Mouse (Mus musculus): Measurements from ENCODE around the gene Cmas. TPM values are rescaled to one million over a fixed set of nuclear protein-coding genes. Genes with fewer than 3 reads are reported as not detected.

Gene Cmas
- polyA plus RNA-seq, 1 experiment: 144 TPM

DNA sequence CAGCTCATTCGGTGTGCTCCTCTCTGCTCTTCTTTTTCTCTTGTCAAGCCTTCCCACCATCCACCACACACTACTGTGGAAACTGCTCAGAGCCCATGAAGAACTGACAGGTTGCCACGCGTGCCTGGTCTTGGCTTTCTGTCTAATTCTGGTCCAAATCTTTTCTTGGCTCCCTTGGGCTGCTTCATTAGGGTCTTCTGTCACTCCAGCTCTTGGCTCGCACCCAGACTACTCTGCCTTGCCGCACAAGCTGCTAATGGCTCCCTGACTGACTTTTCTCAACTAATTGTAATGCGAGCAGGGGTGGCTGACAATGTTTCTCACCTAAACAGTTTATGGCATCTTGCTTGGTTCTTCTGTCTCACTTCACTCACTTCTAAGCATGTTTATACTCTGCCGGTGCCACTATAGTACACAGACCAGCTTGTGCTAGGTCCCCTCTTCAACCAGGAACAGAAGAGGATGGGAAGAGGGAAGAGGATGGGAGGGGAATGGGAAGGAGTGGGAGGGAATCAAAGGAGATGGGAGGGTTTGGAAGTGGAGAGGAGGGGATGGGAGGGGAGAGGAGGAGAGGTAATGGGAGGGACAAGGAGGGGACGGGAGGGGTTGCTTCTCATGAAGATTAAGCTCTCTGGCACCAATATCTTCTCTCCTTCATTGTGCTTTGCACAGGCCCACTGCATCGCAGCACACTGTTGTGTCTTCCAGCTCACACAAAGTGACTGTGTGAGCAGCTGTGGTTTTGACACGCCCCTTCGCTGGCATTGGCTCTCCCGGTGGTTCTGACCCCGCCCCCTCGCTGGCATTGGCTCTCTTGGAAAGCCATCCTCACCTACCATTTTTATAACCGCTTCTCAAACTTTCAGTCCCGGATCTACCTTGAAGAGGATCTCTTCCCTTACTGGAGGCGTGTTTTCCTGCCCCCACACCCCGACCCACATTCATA, 31.8 kb downstream of the Cmas start:
- Histone ChIP-seq H3K4me3 (replicated peaks; ENCODE audit: control insufficient read depth, low read depth, low read length) (no peak overlapping the region), H3K27ac (ENCODE audit: control insufficient read depth, insufficient read depth, low read depth, low read length, poor library complexity) (no peak overlapping the region), H3K4me1 (ENCODE audit: control insufficient read depth, insufficient read depth, low read length) (no peaks in the 10 kb centered on the region; the same call in 1 of the 2 replicates)
- TF ChIP-seq POLR2A (IDR thresholded peaks at IDR 0.05; ENCODE audit: borderline replicate concordance, control insufficient read depth, low read depth, low read length): no peak
- TF ChIP-seq CTCF (IDR thresholded peaks at IDR 0.05; ENCODE audit: control insufficient read depth, insufficient read depth, low read length): no peak
- WGBS: 79% methylated on average over 18 of the region's 18 CpGs

DNA sequence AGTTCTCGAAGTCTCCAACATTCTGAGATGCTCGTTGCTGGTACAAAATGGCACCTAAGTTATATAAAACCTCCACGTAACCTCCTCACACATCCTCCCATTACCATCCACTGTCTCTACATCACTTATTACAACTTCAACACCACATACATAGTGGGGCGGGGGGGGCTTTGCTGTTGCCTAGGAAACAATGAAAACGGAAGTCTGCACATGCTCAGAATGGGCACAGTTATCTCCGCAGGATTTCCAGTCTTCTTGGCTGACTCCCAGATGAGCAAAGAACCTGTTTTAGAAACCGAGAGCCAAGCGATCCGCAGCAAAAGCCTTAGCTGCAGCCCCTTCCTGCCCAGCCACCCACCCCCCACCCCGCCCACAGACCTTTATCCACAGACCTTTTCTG, 33.2 kb downstream of the Cmas start:
- Histone ChIP-seq H3K4me3 (replicated peaks; ENCODE audit: control insufficient read depth, low read depth, low read length) (no peak overlapping the region), H3K4me1 (ENCODE audit: control insufficient read depth, insufficient read depth, low read length) (no peaks in the 10 kb centered on the region; the same call in 1 of the 2 replicates), H3K27ac (ENCODE audit: control insufficient read depth, insufficient read depth, low read depth, low read length, poor library complexity) (no peak overlapping the region)
- WGBS: 85% methylated on average over 10 of the region's 10 CpGs
- TF ChIP-seq CTCF (IDR thresholded peaks at IDR 0.05; ENCODE audit: control insufficient read depth, insufficient read depth, low read length) (no peak), POLR2A (IDR thresholded peaks at IDR 0.05; ENCODE audit: borderline replicate concordance, control insufficient read depth, low read depth, low read length) (no peak)

DNA sequence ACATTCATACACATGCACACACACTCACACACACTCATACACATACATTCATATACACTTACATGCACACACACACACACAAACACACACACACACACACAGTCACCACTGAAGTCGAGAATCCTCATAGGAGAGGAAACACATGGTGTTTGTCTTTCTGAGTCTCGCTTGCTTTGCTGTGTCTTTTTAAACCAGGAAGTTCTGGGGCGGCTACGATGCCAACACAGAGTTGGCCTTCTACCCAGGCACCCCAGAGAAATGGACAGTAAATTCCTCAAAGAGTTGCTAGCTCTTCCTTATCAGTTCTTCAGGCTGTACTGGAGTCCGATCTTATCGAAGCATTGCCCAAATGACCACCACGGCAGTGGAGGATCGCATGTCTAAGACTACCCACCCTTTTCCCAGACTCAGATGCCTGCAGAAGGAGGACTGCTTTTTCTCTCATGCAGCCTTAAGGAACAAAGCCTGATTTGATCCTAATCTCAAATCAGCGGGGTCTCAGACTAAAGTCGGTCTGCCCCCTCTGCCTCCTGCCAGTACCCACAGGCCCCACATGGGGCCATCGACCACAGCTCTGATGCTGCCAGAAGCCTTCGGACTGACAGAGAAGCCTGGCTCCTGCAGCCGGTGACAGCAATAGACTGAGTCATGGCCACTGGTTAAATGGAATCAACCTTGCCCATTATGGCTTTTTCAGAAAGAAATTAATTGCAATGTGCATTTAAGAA, 35.9 kb downstream of the Cmas start:
- 8% methylated on average over 13 of the region's 13 CpGs for WGBS
- no peaks in the 10 kb centered on the region; the same call in 1 of the 2 replicates for H3K4me1 ChIP-seq (ENCODE audit: control insufficient read depth, insufficient read depth, low read length)
- H3K4me3 ChIP-seq (replicated peaks; ENCODE audit: control insufficient read depth, low read depth, low read length): no peak overlapping the region

DNA sequence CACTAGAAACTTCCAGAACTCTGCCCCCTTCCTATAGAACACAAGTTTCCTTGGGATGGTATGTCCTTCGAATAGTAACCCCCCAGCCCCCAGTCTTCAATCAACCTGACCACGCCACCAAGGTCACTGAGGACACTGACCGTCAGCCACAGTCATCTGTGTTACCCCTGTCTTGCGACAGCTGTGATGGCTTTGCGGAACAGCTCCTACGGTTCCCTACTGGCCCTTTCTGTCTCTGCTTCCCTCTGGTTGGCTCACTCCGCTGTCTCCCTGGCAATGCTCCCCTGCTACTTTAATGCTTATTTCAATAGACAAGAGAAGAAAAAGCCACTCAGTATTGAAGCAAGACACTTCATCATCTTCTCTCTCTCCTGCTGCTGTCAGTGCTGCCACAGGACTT, 37.0 kb downstream of the Cmas start:
- Histone ChIP-seq H3K4me1 (ENCODE audit: control insufficient read depth, insufficient read depth, low read length) (no peaks in the 10 kb centered on the region; the same call in 1 of the 2 replicates), H3K27ac (ENCODE audit: control insufficient read depth, insufficient read depth, low read depth, low read length, poor library complexity) (no peak overlapping the region), H3K4me3 (replicated peaks; ENCODE audit: control insufficient read depth, low read depth, low read length) (no peak overlapping the region)
- WGBS: 63% methylated on average over 7 of the region's 7 CpGs
- TF ChIP-seq CTCF (IDR thresholded peaks at IDR 0.05; ENCODE audit: control insufficient read depth, insufficient read depth, low read length) (no peak), POLR2A (IDR thresholded peaks at IDR 0.05; ENCODE audit: borderline replicate concordance, control insufficient read depth, low read depth, low read length) (no peak)

More for the DNA sequence above, 35.9 kb downstream of the Cmas start:
- TF ChIP-seq POLR2A (IDR thresholded peaks at IDR 0.05; ENCODE audit: borderline replicate concordance, control insufficient read depth, low read depth, low read length) (no peak), CTCF (IDR thresholded peaks at IDR 0.05; ENCODE audit: control insufficient read depth, insufficient read depth, low read length) (no peak)
- H3K27ac ChIP-seq (ENCODE audit: control insufficient read depth, insufficient read depth, low read depth, low read length, poor library complexity): no peak overlapping the region

DNA sequence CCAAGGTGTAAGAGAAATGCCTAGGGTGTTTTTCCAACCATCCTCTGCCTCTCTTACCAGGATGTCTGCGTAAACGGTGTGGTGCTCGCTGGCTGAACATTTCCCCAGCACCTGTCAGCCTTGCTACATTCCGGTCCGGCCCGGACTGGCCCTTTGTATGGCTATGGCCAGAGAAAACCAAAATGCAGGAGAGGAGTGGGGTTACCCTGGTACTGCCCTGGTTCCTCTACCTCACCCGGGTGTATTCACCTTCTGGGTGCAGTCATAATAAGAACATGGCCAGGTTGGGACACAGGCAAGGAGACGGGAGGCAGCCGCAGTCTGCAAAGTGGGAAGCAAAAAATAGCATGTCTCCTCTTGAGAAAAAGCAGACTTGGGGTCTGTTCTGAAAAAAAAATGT, 38.6 kb downstream of the Cmas start:
- no peak overlapping the region for H3K27ac ChIP-seq (ENCODE audit: control insufficient read depth, insufficient read depth, low read depth, low read length, poor library complexity)
- WGBS: 94% methylated on average over 9 of the region's 9 CpGs
- no peaks in the 10 kb centered on the region; the same call in 1 of the 2 replicates for H3K4me1 ChIP-seq (ENCODE audit: control insufficient read depth, insufficient read depth, low read length)
- no peak for TF ChIP-seq CTCF (IDR thresholded peaks at IDR 0.05; ENCODE audit: control insufficient read depth, insufficient read depth, low read length)
- no peak for TF ChIP-seq POLR2A (IDR thresholded peaks at IDR 0.05; ENCODE audit: borderline replicate concordance, control insufficient read depth, low read depth, low read length)
- H3K4me3 ChIP-seq (replicated peaks; ENCODE audit: control insufficient read depth, low read depth, low read length): no peak overlapping the region

DNA sequence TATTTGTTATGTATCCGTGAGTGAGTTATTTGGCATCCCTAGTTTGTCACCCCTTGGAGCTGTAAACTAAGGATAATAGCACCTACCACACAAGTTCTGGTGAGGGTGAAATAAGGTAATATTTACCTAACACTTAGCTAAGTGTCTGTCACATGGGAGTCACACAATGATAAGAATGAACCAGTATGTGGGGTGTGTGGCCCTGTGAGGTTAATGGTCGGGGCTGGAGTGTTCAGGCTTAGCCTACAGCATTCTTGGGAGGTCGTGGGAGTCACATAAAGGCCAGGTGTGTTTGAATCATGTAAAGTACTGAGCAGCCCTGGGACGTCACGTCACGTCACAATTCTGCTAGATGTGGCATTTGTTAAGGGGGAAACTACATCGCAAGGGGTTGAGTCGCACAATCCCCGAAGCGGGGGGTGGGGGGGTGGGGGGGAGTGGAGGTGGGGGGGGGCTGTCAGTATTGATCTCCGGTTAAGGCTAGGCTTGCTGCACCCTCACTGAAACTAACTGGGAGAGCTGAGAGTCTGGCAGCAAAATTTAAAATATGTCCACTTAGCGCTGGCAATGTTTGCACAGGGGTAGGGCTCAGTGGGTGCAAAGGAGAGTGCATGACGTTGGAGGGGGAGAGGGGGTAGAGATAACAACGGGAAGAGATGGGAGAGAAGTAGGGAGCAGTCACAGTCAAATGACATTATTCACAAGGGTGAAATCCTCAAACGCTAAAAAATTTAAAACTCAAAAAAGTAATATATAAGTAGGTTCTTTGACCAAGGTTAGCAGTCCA, 39.4 kb downstream of the Cmas start:
- WGBS: 85% methylated on average over 15 of the region's 15 CpGs
- no peak overlapping the region for H3K27ac ChIP-seq (ENCODE audit: control insufficient read depth, insufficient read depth, low read depth, low read length, poor library complexity)
- TF ChIP-seq POLR2A (IDR thresholded peaks at IDR 0.05; ENCODE audit: borderline replicate concordance, control insufficient read depth, low read depth, low read length) (no peak), CTCF (IDR thresholded peaks at IDR 0.05; ENCODE audit: control insufficient read depth, insufficient read depth, low read length) (no peak)
- no peaks in the 10 kb centered on the region; the same call in 1 of the 2 replicates for H3K4me1 ChIP-seq (ENCODE audit: control insufficient read depth, insufficient read depth, low read length)
- H3K4me3 ChIP-seq (replicated peaks; ENCODE audit: control insufficient read depth, low read depth, low read length): no peak overlapping the region

DNA sequence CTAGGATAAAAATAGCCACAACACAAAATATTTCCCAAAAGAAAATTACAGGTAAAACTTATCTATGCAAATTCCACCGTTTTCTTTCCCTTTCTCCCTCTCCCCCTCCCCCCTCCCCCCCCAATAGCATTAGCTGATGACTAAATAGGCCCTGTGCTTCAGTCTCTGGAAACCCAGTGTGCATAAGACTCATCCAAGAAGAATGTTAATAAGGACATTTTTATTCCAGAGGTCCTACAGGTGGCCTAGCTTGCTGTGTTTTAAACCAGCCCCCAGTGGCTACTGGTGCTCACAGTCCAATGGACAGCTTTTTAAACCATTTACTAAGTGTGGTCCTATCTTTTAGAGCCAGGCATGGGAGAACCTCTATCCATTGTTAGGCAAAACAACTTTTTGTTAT, 41.5 kb downstream of the Cmas start:
- TF ChIP-seq POLR2A (IDR thresholded peaks at IDR 0.05; ENCODE audit: borderline replicate concordance, control insufficient read depth, low read depth, low read length) (no peak), CTCF (IDR thresholded peaks at IDR 0.05; ENCODE audit: control insufficient read depth, insufficient read depth, low read length) (no peak)
- Histone ChIP-seq H3K27ac (ENCODE audit: control insufficient read depth, insufficient read depth, low read depth, low read length, poor library complexity) (no peak overlapping the region), H3K4me1 (ENCODE audit: control insufficient read depth, insufficient read depth, low read length) (no peaks in the 10 kb centered on the region; the same call in 1 of the 2 replicates), H3K4me3 (replicated peaks; ENCODE audit: control insufficient read depth, low read depth, low read length) (no peak overlapping the region)
- 73% methylated on average over 1 of the region's 1 CpGs for WGBS

Data from bone marrow, adult 2 months (tissue).